Mouse (Mus musculus): Measurements from ENCODE around the gene Ryk. TPM values are rescaled to one million over a fixed set of nuclear protein-coding genes. Genes with fewer than 3 reads are reported as not detected.

Gene Ryk
- polyA plus RNA-seq, 1 experiment from 2014 or later = 13.3 TPM

- Histone ChIP-seq H3K36me3 (ENCODE audit: control insufficient read depth, insufficient read depth, low read length) (peaks cover 11% of the 10 kb centered on the region), H3K4me2 (ENCODE audit: low read depth, low read length) (no peak overlapping the region), H3K27me3 (ENCODE audit: control insufficient read depth, insufficient read depth, low read length) (no peaks in the 10 kb centered on the region), H3K27ac (ENCODE audit: low read depth, low read length) (peak overlapping the region; percentile 22; the same call in 1 of the 2 replicates), H3K4me3 (ENCODE audit: low read depth, low read length) (no peak overlapping the region), H3K4me1 (ENCODE audit: control insufficient read depth, insufficient read depth, low read length) (peaks cover 23% of the 10 kb centered on the region), H3K9ac (replicated peaks; ENCODE audit: low read depth, low read length) (no peak overlapping the region), H3K9me3 (ENCODE audit: control insufficient read depth, low read length) (no peaks in the 10 kb centered on the region)
- no peak for ATAC-seq (ENCODE audit: low read depth)
- WGBS = 54% methylated on average over 14 of the region's 14 CpGs
These were observed 29.3 kb downstream of the Ryk start for GRCm38 (mm10) chr9:102863876-102864545.

DNA sequence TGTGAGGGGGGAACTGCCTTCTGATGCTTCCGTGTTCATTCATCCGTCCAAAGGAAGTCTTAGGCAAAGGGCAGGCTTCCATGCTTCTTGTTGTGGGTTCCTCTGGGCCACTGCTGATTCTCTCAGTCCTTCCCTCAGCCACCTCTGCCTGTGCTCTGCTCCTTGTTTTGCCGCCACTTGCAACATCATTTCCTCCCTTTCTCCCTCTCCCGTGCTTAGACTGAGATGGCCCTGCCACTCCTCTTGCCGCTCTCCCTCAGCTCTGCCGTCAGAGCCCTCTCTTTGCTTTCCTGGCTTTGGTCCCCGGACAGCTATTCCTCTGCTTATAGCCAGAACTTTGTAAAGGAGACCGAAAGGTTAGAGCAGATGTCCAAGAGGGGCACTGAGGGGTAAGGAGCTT lies 30.2 kb downstream of the Ryk start:
- Histone ChIP-seq H3K4me1 (ENCODE audit: control insufficient read depth, insufficient read depth, low read length) (peaks cover 23% of the 10 kb centered on the region), H3K9me3 (ENCODE audit: control insufficient read depth, low read length) (no peaks in the 10 kb centered on the region), H3K27ac (ENCODE audit: low read depth, low read length) (no peak overlapping the region), H3K36me3 (ENCODE audit: control insufficient read depth, insufficient read depth, low read length) (peaks cover 12% of the 10 kb centered on the region), H3K4me3 (ENCODE audit: low read depth, low read length) (no peak overlapping the region), H3K9ac (replicated peaks; ENCODE audit: low read depth, low read length) (no peak overlapping the region), H3K27me3 (ENCODE audit: control insufficient read depth, insufficient read depth, low read length) (no peaks in the 10 kb centered on the region), H3K4me2 (ENCODE audit: low read depth, low read length) (no peak overlapping the region)
- no peak for ATAC-seq (ENCODE audit: low read depth)
- WGBS = 62% methylated on average over 8 of the region's 8 CpGs

- no peak overlapping the region for H3K4me2 ChIP-seq (ENCODE audit: low read depth, low read length)
- H3K4me1 ChIP-seq (ENCODE audit: control insufficient read depth, insufficient read depth, low read length) = peaks cover 23% of the 10 kb centered on the region
- peak; percentile 9; the same call in 1 of the 2 replicates for ATAC-seq (ENCODE audit: low read depth)
- peaks cover 12% of the 10 kb centered on the region for H3K36me3 ChIP-seq (ENCODE audit: control insufficient read depth, insufficient read depth, low read length)
- no peak overlapping the region for H3K4me3 ChIP-seq (ENCODE audit: low read depth, low read length)
- H3K9ac ChIP-seq (replicated peaks; ENCODE audit: low read depth, low read length) = no peak overlapping the region
- no peak overlapping the region for H3K27ac ChIP-seq (ENCODE audit: low read depth, low read length)
- 50% methylated on average over 12 of the region's 12 CpGs for WGBS
- no peaks in the 10 kb centered on the region for H3K27me3 ChIP-seq (ENCODE audit: control insufficient read depth, insufficient read depth, low read length)
- H3K9me3 ChIP-seq (ENCODE audit: control insufficient read depth, low read length) = no peaks in the 10 kb centered on the region
These were observed 31.4 kb downstream of the Ryk start for GRCm38 (mm10) chr9:102865946-102866737.

GRCm38 (mm10) chr9:102866893-102867292 lies 32.2 kb downstream of the Ryk start:
- Histone ChIP-seq H3K27ac (ENCODE audit: low read depth, low read length) (no peak overlapping the region), H3K9me3 (ENCODE audit: control insufficient read depth, low read length) (no peaks in the 10 kb centered on the region), H3K4me3 (ENCODE audit: low read depth, low read length) (no peak overlapping the region), H3K36me3 (ENCODE audit: control insufficient read depth, insufficient read depth, low read length) (peaks cover 12% of the 10 kb centered on the region), H3K4me1 (ENCODE audit: control insufficient read depth, insufficient read depth, low read length) (peaks cover 23% of the 10 kb centered on the region), H3K27me3 (ENCODE audit: control insufficient read depth, insufficient read depth, low read length) (no peaks in the 10 kb centered on the region), H3K9ac (replicated peaks; ENCODE audit: low read depth, low read length) (no peak overlapping the region), H3K4me2 (ENCODE audit: low read depth, low read length) (no peak overlapping the region)
- ATAC-seq (ENCODE audit: low read depth) = peak; percentile 68; the same call in 1 of the 2 replicates
- 4% methylated on average over 4 of the region's 4 CpGs for WGBS

GRCm38 (mm10) chr9:102867516-102867915 lies 32.8 kb downstream of the Ryk start:
- H3K27ac ChIP-seq (ENCODE audit: low read depth, low read length) = no peak overlapping the region
- H3K4me3 ChIP-seq (ENCODE audit: low read depth, low read length) = no peak overlapping the region
- H3K4me2 ChIP-seq (ENCODE audit: low read depth, low read length) = no peak overlapping the region
- ATAC-seq (ENCODE audit: low read depth) = no peak
- H3K36me3 ChIP-seq (ENCODE audit: control insufficient read depth, insufficient read depth, low read length) = peaks cover 12% of the 10 kb centered on the region
- 70% methylated on average over 4 of the region's 4 CpGs for WGBS
- no peaks in the 10 kb centered on the region for H3K27me3 ChIP-seq (ENCODE audit: control insufficient read depth, insufficient read depth, low read length)
- peaks cover 23% of the 10 kb centered on the region for H3K4me1 ChIP-seq (ENCODE audit: control insufficient read depth, insufficient read depth, low read length)
- no peaks in the 10 kb centered on the region for H3K9me3 ChIP-seq (ENCODE audit: control insufficient read depth, low read length)
- no peak overlapping the region for H3K9ac ChIP-seq (replicated peaks; ENCODE audit: low read depth, low read length)

GRCm38 (mm10) chr9:102868451-102868850 lies 33.7 kb downstream of the Ryk start:
- Histone ChIP-seq H3K4me3 (ENCODE audit: low read depth, low read length) (no peak overlapping the region), H3K9me3 (ENCODE audit: control insufficient read depth, low read length) (no peaks in the 10 kb centered on the region), H3K9ac (replicated peaks; ENCODE audit: low read depth, low read length) (no peak overlapping the region), H3K4me2 (ENCODE audit: low read depth, low read length) (no peak overlapping the region), H3K27ac (ENCODE audit: low read depth, low read length) (no peak overlapping the region), H3K36me3 (ENCODE audit: control insufficient read depth, insufficient read depth, low read length) (peaks cover 12% of the 10 kb centered on the region), H3K27me3 (ENCODE audit: control insufficient read depth, insufficient read depth, low read length) (no peaks in the 10 kb centered on the region), H3K4me1 (ENCODE audit: control insufficient read depth, insufficient read depth, low read length) (peaks cover 23% of the 10 kb centered on the region)
- WGBS = 88% methylated on average over 7 of the region's 7 CpGs
- ATAC-seq (ENCODE audit: low read depth) = no peak

DNA sequence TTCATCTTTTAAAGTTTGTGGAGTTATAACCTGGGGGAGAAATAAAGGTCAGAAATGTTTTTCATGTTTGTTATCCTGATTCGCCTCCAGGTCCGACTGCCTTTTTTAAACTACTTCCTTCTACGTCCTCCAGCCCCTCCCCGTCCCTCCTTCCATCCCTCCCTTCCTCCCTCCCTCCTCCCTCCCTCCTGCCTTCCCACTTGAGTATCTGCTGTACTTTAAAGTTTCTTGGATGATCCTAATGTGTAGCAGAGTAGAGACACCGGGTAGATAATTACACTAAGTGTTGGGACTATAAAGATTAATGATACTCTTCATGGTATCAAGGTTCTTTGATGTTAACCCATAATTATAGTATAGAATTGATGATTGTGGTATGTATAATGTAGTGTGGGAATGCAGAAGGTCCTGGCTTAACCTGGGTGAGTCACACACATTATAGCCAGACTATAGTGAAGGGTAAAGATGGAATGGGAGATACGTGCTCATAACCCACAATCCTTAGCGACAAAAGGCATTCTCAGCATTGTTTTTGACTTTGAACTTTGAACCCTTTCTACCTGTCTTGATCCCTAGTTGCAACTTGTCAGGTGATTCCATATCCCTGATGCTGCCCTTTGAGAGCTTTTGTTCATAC lies 41.5 kb downstream of the Ryk start:
- WGBS = 94% methylated on average over 7 of the region's 7 CpGs
- H3K9me3 ChIP-seq (ENCODE audit: control insufficient read depth, low read length) = no peaks in the 10 kb centered on the region
- no peak overlapping the region for H3K9ac ChIP-seq (replicated peaks; ENCODE audit: low read depth, low read length)
- peaks cover 5% of the 10 kb centered on the region; the same call in 1 of the 2 replicates for H3K36me3 ChIP-seq (ENCODE audit: control insufficient read depth, insufficient read depth, low read length)
- no peak overlapping the region for H3K4me2 ChIP-seq (ENCODE audit: low read depth, low read length)
- H3K27ac ChIP-seq (ENCODE audit: low read depth, low read length) = no peak overlapping the region
- H3K4me3 ChIP-seq (ENCODE audit: low read depth, low read length) = no peak overlapping the region
- ATAC-seq (ENCODE audit: low read depth) = no peak
- no peaks in the 10 kb centered on the region for H3K4me1 ChIP-seq (ENCODE audit: control insufficient read depth, insufficient read depth, low read length)
- H3K27me3 ChIP-seq (ENCODE audit: control insufficient read depth, insufficient read depth, low read length) = no peaks in the 10 kb centered on the region

GRCm38 (mm10) chr9:102877916-102878315 lies 43.2 kb downstream of the Ryk start:
- no peak overlapping the region for H3K9ac ChIP-seq (replicated peaks; ENCODE audit: low read depth, low read length)
- H3K9me3 ChIP-seq (ENCODE audit: control insufficient read depth, low read length) = no peaks in the 10 kb centered on the region
- no peaks in the 10 kb centered on the region for H3K4me1 ChIP-seq (ENCODE audit: control insufficient read depth, insufficient read depth, low read length)
- 77% methylated on average over 9 of the region's 9 CpGs for WGBS
- no peaks in the 10 kb centered on the region for H3K27me3 ChIP-seq (ENCODE audit: control insufficient read depth, insufficient read depth, low read length)
- no peak overlapping the region for H3K27ac ChIP-seq (ENCODE audit: low read depth, low read length)
- ATAC-seq (ENCODE audit: low read depth) = no peak
- H3K4me3 ChIP-seq (ENCODE audit: low read depth, low read length) = no peak overlapping the region
- peaks cover 5% of the 10 kb centered on the region; the same call in 1 of the 2 replicates for H3K36me3 ChIP-seq (ENCODE audit: control insufficient read depth, insufficient read depth, low read length)
- H3K4me2 ChIP-seq (ENCODE audit: low read depth, low read length) = no peak overlapping the region

- Histone ChIP-seq H3K9ac (replicated peaks; ENCODE audit: low read depth, low read length) (no peak overlapping the region), H3K4me1 (ENCODE audit: control insufficient read depth, insufficient read depth, low read length) (no peaks in the 10 kb centered on the region), H3K9me3 (ENCODE audit: control insufficient read depth, low read length) (no peaks in the 10 kb centered on the region), H3K4me3 (ENCODE audit: low read depth, low read length) (no peak overlapping the region), H3K36me3 (ENCODE audit: control insufficient read depth, insufficient read depth, low read length) (peaks cover 5% of the 10 kb centered on the region; the same call in 1 of the 2 replicates), H3K27me3 (ENCODE audit: control insufficient read depth, insufficient read depth, low read length) (no peaks in the 10 kb centered on the region), H3K4me2 (ENCODE audit: low read depth, low read length) (no peak overlapping the region), H3K27ac (ENCODE audit: low read depth, low read length) (no peak overlapping the region)
- no peak for ATAC-seq (ENCODE audit: low read depth)
- WGBS = 74% methylated on average over 8 of the region's 8 CpGs
These were observed 44.8 kb downstream of the Ryk start for GRCm38 (mm10) chr9:102879545-102879944.
